Mouse (Mus musculus): ENCODE results near the gene Zfp94.

Zfp94 gene

GRCm38 (mm10) chr7:24316567-24317092, at the start of gene Zfp94:
Zfp94 (minus strand) TSS chr7:24316666.
- DNase-seq (ENCODE audit: low read depth): peak; percentile 94

DNA sequence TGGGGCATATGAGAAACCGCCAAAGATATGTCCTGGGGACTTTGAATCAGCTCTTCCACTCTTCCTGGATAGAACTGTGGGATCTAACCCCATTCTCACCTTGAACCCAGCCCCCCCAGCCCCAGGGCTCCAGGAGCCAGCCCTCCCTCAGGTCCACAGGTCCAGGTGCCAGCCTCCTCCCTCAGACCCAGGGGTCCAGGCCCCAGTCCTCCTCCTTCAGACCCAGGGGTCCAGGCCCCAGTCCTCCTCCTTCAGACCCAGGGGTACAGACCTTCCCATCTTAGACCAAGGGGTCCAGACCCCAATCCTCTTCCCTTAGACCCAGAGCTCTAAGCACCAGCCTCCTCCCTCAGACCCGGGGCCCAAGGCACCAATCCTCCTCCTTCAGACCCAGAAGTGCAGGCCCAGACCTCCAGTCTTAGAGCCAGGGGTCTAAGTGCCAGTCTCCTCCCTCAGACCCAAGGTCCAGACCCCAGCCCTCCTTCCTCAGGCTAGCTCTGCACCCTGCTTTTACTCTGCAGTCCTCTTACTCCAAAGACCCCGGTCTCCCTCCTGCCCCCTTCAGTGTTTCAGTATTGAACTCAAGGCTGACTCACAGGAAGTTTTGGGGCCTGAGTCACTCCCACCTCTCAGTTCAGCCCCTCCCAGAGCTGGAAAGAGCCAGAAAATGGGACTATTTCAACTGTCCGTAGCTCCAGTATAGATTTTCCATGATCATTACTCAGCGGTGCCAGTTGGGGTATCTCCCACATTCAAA, 49.0 kb upstream of the Zfp94 start:
- peak; percentile 81 for DNase-seq (ENCODE audit: low read depth)

DNA sequence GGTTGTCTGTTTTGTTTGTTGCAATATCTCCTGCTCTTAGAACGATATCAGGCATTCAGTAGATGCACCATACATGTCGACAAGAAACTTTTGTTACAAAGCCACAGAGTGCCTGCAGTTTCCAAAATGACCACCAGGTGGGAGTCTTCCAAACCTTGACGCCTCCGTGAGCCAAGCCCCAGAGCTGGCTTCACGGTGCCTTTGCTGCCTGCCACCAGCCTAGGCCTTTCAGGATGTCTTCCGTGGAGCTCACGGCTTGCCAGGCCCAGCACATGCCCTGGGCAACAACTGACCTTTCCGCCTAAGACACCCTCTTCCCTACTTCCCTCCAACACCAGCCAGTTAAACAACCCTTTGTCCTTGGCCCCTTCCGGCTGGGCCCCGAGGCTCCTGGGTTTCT, 48.4 kb upstream of the Zfp94 start:
- peak; percentile 90 for DNase-seq (ENCODE audit: low read depth)

- peak; percentile 67 for DNase-seq (ENCODE audit: low read depth)
Observed at GRCm38 (mm10) chr7:24363228-24363627, 46.8 kb upstream of the Zfp94 start.

DNA sequence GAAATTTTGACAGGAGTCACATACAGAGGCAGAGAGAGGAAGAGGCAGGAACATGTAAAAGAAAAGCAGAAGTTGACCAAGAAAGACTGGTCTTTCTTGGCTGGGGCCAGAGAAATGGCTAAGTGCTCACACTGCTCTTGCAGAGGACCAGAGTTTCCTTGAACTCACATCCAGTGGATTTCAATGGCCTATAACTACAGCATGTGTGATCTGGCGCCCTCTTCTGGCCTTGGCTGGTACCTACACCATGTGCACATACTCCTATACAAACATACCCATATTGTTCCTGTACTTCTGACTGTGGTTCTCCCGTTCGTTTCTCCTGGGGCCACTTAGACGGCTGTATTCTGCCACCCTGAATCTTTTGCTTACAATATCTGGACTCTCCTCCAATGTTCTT, 44.5 kb upstream of the Zfp94 start:
- DNase-seq (ENCODE audit: low read depth): no peak

DNA sequence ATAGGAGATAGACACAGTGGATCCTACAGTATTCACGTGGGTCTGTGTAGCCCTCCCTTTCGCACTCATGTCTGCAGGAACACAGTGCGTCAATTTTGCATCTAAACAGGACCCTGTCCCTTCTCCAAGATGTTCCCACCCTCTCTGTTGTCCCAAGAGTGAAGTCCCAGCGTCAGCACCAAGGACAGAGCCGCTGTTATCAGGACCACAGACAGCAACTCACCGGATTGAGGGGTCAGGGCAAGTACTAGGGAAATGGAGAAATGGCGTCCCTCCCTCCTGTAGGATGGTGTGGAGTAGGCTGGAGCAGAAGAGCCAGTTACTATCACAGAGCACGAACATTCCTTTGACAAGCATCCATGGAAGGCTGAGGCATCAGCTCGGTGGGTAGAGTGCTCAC, 42.8 kb upstream of the Zfp94 start:
- DNase-seq (ENCODE audit: low read depth): peak; percentile 65

- DNase-seq (ENCODE audit: low read depth): no peak
Observed at GRCm38 (mm10) chr7:24357899-24358298, 41.4 kb upstream of the Zfp94 start.

- DNase-seq (ENCODE audit: low read depth): no peak
Observed at GRCm38 (mm10) chr7:24356081-24356480, 39.6 kb upstream of the Zfp94 start.

- DNase-seq (ENCODE audit: low read depth): no peak
Observed at GRCm38 (mm10) chr7:24355646-24356045, 39.2 kb upstream of the Zfp94 start.

DNA sequence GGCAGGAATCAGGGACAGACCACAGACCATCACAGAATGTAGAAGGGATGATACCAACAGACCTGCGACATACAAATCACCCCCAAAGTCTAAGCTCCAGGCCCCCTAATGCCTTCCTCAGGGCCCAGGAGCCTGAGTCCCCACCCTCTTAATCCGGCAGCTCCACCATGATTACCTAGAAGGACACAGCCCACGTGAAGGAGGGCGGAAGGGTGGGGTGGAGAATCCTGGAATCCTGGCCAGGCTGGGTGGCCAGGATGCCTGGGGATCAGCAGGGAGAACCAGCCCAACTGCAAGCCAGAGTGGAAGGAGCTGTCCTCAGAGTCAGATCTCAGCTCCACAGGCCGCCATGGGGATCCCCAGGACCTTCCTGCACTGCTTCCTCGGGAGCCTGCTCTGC, 32.4 kb upstream of the Zfp94 start, which contains the start of gene Lypd5:
TSS of gene Lypd5 (plus strand) at position 301 of the 400 bp plus-strand sequence.
- no peak for DNase-seq (ENCODE audit: low read depth)

DNA sequence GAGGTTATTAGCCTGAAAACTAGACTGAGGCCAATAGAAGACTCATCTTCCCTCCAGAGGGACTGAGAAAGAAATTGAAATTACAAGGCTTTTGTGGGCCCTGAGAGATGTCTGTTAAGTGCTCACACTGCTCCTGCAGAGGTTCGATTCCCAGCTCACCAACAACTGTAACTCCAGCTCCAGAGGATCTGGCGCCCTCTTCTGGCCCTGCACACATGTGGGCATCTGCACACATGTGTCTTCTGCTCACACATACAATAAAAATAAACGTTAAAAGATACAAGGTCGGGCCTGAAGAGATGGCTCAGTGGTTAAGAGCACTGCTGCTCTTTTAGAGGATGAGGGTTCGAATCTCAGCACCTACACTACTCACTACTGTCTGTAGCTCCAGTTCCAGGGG, 30.0 kb upstream of the Zfp94 start:
- no peak for DNase-seq (ENCODE audit: low read depth)

DNA sequence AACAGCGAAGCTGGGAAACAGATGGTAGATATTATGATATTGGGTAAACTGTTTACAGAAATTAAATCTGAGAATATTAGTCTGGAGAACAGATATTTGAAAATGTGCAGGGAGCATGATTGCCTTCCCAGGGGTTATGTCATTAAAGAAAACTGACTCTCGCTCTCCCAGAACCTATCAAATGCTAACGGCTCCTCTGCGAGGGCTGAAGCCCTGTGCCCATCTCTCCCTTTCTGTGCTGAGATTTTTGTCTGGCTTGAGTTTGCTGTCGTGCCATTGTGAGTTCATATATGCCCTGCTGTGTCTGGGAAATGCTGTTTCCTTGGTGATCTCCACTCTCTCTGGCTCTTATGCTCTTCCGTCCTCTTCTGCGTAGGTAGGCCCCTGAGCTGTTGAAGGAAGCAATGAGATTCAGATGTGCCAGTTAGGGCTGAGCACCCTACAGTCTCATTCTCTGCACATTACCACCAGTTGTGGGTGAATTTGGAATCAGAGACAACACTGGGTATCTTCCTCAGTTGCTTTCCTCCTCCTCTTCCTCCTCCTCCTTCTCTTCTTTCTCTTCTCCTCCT, 27.3 kb upstream of the Zfp94 start:
- no peak for DNase-seq (ENCODE audit: low read depth)

- peak; percentile 27 for DNase-seq (ENCODE audit: low read depth)
Observed at GRCm38 (mm10) chr7:24338241-24338640, 21.8 kb upstream of the Zfp94 start.

GRCm38 (mm10) chr7:24335699-24336309, 19.3 kb upstream of the Zfp94 start:
- DNase-seq (ENCODE audit: low read depth): peak; percentile 86

DNA sequence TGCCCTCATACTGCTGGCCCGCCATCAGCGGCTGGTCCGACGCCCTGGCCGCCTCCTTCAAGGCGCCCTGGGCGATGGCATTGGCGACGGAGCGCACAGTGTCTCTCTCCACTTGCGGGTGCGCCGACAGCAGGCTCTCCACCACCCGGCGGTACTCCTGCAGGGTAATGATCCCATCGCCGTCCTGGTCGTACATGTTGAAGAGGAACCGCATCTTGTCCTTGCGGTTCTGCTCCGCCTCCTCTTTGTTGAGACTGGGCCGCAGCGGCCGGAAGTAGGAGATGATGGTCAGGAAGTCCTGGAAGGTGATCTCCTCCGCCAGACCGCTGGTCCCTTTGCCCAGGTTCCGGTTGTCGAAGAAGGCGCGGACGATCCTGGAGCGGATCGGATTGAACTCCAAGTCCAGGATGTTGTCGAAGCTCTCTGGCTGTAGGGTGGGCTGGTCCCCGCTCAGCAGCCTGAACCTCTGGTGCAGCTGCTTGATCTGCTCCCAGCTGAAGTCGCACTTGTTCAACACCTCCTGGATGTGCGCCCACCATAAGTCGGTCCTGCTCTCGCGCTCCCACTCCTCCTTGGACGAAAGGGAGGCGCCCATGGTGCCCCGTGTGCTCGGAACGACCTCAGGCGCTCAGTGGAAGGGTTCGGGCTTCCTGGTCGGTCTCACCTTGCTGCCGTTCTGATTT, 17.0 kb upstream of the Zfp94 start, which contains the start of gene Tescl:
TSS of gene Tescl (minus strand) at position 633 of the 683 bp plus-strand sequence.
- DNase-seq (ENCODE audit: low read depth): no peak

GRCm38 (mm10) chr7:24327281-24327975, 11.0 kb upstream of the Zfp94 start:
- DNase-seq (ENCODE audit: low read depth): no peak

DNA sequence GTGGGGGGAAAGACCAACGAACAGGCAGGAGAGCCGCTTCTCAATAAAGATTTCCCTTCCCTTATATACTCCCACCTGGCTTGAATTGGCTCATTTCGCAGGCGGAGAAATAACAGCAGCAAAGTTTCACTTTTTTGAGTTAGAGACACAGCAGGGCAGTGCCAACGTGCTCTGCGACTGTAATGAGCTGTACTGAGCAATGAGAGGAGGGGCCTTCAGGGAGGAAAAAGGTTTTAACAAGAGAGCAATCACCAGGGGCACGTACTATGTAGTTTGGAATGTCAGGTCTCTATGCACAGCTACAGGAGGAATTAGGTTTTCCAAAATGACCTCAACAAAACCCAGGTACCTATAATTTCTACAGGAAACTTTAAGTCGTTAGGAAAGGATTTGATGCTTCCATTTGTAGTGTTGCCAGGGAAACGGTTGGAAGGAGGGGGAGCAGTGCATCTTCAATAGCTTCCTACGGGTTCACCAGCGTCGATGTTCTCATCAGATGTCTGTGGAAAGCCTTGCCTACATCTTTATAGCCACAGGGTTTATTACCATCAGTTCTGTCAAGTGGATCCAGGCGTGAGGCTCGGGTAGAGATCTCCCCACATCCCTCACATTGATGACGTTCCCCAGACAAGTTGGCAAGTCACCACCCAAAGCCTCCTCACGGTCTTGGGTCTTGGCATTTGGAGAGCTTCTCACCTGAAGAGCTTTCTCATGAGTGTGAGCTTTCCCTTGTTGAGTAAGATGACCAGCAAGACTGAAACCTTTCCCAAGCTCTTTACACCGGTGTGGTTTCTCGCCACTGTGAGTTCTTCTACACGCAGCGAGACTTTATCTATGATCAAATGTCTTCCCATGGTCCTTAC, 10.0 kb upstream of the Zfp94 start:
- no peak for DNase-seq (ENCODE audit: low read depth)

GRCm38 (mm10) chr7:24325675-24326128, 9.2 kb upstream of the Zfp94 start:
- DNase-seq (ENCODE audit: low read depth): no peak

GRCm38 (mm10) chr7:24325197-24325596, 8.7 kb upstream of the Zfp94 start:
- DNase-seq (ENCODE audit: low read depth): no peak

DNA sequence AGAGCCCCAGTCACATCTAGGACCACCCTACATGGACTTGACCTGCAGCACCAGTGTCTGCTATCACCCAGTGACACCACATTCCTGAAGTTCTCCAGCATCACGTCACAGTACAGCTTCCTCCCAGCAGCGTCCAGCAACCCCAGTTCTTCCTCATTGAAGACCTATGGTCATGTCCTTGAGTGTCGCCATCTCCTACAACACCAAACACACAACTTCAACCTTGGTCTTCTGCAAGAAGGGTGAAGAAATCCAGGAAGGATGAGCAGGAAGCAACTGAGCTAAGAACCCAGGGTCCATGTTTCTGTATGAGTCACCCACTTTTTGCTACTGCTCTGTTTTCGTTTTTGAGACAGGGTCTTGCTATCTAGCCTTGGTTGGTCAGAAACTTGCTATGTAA, 6.1 kb upstream of the Zfp94 start:
- peak; percentile 36 for DNase-seq (ENCODE audit: low read depth)

- peak; percentile 42 for DNase-seq (ENCODE audit: low read depth)
Observed at GRCm38 (mm10) chr7:24318942-24319341, 2.5 kb upstream of the Zfp94 start.
